Mouse (Mus musculus): Measurements from ENCODE around the gene Vps37d.
A peak's percentile ranks its signal among the peaks of the same experiment; 100 is the strongest.

Vps37d gene

DNA sequence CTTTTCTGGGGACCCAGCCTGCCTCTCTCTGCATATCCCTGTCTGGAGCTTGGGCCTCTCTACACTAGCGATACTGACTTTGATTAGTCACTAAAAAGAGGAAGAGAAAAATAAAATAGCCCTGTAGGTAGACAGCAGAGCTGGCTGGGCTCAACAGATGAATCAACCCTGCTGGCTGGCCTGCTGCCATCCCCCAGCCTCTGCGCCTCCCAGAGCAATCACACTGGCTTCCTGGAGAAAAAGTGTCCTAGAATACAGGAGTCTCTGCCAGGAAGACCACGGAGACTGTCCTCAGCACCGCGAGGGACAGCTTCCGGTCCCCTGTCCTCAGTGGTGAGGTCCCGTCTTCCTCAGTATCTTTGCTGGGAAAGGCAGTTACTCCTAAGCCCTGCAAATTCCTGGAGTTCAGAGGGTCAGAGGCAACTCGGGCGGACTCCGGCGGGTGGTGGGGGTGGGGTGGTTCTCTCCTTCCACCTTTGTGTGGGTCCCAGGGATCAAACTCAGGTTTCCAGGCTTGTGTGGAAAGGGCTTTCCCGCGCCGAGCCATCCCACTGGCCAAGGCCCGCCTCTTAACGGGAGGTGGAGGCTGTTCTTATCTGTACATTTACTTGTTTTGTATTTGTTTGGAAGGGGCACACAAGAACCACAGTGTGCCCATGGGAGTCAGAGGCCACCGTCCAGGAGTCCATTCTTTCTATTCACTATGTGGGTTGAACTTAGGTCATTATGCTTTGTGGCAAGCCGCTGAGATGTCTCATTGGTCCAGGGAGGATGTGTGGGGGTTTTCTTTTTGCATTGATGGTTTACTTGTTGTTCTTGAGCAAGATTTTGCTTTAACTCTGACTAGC, 48.8 kb downstream of the Vps37d start:
- DNase-seq (ENCODE audit: extremely low spot score, low spot score), result no peak

DNA sequence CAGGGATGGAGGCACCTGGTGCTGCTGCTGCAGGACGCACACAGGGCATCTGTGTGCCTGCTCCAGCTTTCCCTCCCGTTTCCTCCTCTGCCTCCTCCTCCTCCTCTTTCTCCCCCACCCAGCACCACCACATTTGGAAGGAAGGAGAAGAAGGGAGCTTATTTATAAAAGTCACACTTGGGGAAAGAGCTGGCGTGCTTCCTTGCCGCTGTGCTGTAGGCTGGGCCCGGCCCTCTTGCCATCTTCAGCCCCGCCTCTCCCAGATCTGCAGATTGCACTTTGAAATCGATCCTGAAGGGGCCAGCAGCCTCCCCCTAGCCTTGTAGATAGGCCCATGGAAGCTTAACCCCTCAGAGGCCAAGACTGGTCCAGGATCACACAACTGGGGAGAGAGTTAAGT, 52.2 kb downstream of the Vps37d start:
- no peak for DNase-seq (ENCODE audit: extremely low spot score, low spot score)

DNA sequence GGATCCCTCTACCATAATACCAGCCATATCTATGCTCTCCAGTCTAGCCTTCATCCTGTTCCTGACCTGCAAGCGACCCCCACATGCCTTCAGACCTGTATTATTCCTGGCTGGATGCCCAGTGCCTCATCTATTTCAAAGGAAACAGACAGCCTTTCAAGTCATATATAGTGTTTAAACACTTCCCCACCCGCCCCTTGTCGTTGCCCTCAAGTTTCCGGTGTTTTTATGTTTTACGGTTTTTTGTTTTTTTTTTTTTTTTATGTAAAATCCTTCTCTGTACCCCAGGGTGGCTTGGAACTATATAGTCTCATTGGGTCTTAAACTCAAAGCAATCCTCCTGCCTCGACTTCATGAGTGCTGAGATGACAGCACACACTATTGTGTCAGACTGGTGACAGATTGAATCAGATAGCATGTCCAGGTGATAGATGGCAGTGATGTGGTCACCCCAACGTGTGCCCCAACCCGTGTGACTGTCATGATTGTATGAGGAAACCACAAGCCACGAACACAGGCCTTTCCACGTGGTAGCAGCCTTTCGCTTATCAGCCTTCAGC, 53.3 kb downstream of the Vps37d start:
- DNase-seq (ENCODE audit: extremely low spot score, low spot score), result no peak

DNA sequence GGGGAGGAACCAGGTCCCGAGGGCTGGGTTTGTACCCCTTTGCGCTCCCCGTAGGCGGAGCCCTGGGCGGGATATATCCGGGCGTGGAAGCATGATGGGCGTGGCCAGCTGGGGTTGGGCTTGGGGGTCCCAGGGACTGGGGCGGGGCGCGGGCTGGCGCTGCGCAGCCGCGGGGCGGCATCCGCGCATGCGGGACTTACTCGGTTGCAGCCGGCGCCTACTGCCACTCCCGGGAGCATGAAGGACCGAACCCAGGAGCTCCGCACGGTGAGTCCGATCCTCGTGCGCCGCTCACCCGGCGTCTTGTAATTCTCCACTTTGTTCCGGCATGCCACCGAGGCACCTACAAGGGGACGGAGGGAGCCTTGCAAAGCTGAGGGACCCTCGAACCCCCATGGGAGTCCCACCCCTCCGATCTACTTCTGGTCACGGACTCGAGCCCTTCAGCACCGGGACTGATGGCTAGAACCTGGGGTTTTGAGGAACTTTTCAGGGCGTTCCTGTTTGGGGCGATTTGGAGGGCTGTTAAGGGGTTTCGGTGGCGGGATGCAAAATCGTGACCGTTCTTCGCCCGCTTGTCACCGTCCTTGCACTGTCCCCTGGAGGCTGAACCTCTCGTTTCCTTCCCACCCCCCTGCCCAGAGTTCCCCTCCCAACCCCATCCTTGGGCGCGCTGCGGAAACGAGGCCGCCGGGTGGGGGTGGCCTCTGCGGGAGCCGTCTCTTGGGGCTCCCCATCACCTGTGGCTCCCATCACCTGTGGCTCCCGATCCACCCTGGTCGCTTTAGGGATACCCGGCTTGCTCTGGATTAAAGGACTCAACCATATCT, 54.5 kb downstream of the Vps37d start, which contains the start of gene Stx1a:
Gene Stx1a, plus strand, starts transcription at position 139 of the 830 bp plus-strand sequence.
- peak; percentile 88 for DNase-seq (ENCODE audit: extremely low spot score, low spot score)
